Mouse (Mus musculus): ENCODE data around the gene S100a6. TPM values are rescaled to one million over a fixed set of nuclear protein-coding genes. Genes with fewer than 3 reads are reported as not detected.
A peak's percentile ranks its signal among the peaks of the same experiment; 100 is the strongest.

S100a6 gene
- polyA plus RNA-seq, 1 experiment from 2014 or later, result 10,815 TPM

- ChIA-PET POLR2A (interaction anchor here (1.1 to 6.7 kb wide), 2 partner anchors 11 to 14 kb away, joined by 6 to 61 read pairs; partner anchors contain the start of gene S100a6), CTCF (interaction anchor here (24.3 to 34.1 kb wide), 2 partner anchors 8 to 9 kb away, joined by 615 read pairs; partner anchors contain the start of genes Gm42674, S100a2, S100a4 and S100a5)
- in situ Hi-C loops (cut with MboI; ENCODE audit: low pct_unique_long_range_greater_than_20kb), result no loop called here
Measured at GRCm38 (mm10) chr3:90598212-90598611, 14.5 kb upstream of the S100a6 start.

GRCm38 (mm10) chr3:90599401-90599800 is 13.3 kb upstream of the S100a6 start:
- no peak for ATAC-seq
- ChIA-PET CTCF (interaction anchor here (0.7 to 34.1 kb wide), 3 partner anchors 8 to 116 kb away, joined by 3 to 615 read pairs (median 615); partner anchors contain the start of genes Gm42674, S100a2, S100a4 and S100a5), POLR2A (interaction anchor here (0.6 to 6.7 kb wide), 3 partner anchors 8 to 13 kb away, joined by 3 to 75 read pairs (median 61); partner anchors contain the start of gene S100a6)
- DNase-seq (ENCODE audit: low read depth, low spot score), result no peak
- H3K27me3 ChIP-seq, result no peaks in the 10 kb centered on the region
- in situ Hi-C loops (cut with MboI; ENCODE audit: low pct_unique_long_range_greater_than_20kb), result no loop called here
- no peak for TF ChIP-seq CTCF (IDR thresholded peaks at IDR 0.05)

More at GRCm38 (mm10) chr3:90598212-90598611, 14.5 kb upstream of the S100a6 start:
- DNase-seq (ENCODE audit: low read depth, low spot score) (no peak), ATAC-seq (no peak)
- TF ChIP-seq CTCF (IDR thresholded peaks at IDR 0.05), result no peak
- no peaks in the 10 kb centered on the region for H3K27me3 ChIP-seq

- H3K27me3 ChIP-seq, result no peaks in the 10 kb centered on the region
- ChIA-PET POLR2A (interaction anchor here (0.6 to 6.7 kb wide), 3 partner anchors 9 to 13 kb away, joined by 3 to 75 read pairs (median 61); partner anchors contain the start of gene S100a6), CTCF (interaction anchor here (1.1 to 34.1 kb wide), 3 partner anchors 8 to 76 kb away, joined by 3 to 615 read pairs (median 615); partner anchors contain the start of genes Gm42674, S100a2, S100a4 and S100a5)
- ATAC-seq (no peak), DNase-seq (ENCODE audit: low read depth, low spot score) (no peak)
- no peak for TF ChIP-seq CTCF (IDR thresholded peaks at IDR 0.05)
- in situ Hi-C loops (cut with MboI; ENCODE audit: low pct_unique_long_range_greater_than_20kb), result no loop called here
Measured at GRCm38 (mm10) chr3:90600036-90600435, 12.6 kb upstream of the S100a6 start.

GRCm38 (mm10) chr3:90600458-90601195 is 12.1 kb upstream of the S100a6 start:
- ChIA-PET CTCF (interaction anchor here (1.1 to 34.1 kb wide), 4 partner anchors 7 to 76 kb away, joined by 3 to 615 read pairs (median 309); partner anchors contain the start of genes Gm42674, S100a2, S100a4 and S100a5), POLR2A (interaction anchor here (6.3 to 6.7 kb wide), 2 partner anchors 12 to 13 kb away, joined by 61 to 75 read pairs; partner anchors contain the start of gene S100a6)
- H3K27me3 ChIP-seq, result no peaks in the 10 kb centered on the region
- ATAC-seq (peak; percentile 72), DNase-seq (ENCODE audit: low read depth, low spot score) (no peak)
- in situ Hi-C loops (cut with MboI; ENCODE audit: low pct_unique_long_range_greater_than_20kb), result no loop called here
- TF ChIP-seq CTCF (IDR thresholded peaks at IDR 0.05), result no peak

DNA sequence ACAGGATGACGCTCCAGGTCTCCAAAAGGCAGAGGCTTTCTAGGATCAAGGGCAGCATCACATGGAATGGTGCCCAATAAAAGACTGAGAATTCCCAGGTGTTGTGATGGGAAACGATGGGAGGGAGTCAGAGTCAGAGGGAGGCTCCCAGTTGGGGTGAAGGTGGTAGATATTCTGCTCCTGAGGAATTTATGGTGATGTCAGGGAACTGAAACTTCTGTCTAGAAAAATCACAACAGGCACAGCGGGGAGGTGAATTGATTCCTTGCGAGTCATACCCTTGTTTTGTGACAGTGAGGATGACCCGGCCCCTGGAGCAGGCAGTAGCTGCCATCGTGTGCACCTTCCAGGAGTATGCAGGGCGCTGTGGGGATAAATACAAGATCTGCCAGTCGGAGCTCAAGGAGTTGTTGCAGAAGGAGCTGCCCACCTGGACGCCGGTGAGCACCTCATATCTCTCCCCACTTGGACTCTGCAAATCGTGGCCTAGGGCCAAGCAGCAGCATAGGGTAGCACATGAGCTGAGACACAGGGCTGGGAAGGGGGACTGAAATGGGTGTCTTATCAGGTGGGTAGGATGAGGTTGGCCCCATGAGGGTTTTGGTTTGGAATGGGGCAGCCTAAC is 11.1 kb upstream of the S100a6 start, which contains the start of gene Gm42674:
Gene Gm42674 (plus strand): TSS at position 419 of the 625 bp plus-strand sequence.
- in situ Hi-C loops (cut with MboI; ENCODE audit: low pct_unique_long_range_greater_than_20kb), result no loop called here
- H3K27me3 ChIP-seq, result no peaks in the 10 kb centered on the region
- CTCF ChIA-PET, result interaction anchor here (1.3 to 34.1 kb wide), 3 partner anchors 6 to 77 kb away, joined by 3 to 615 read pairs (median 615); partner anchors contain the start of genes Gm42674, S100a2, S100a4 and S100a5
- DNase-seq (ENCODE audit: low read depth, low spot score) (no peak), ATAC-seq (peak; percentile 8)
- POLR2A ChIA-PET, result interaction anchor here (0.6 to 6.7 kb wide), 3 partner anchors 11 to 91 kb away, joined by 3 to 75 read pairs (median 61); partner anchors contain the start of gene S100a6
- TF ChIP-seq CTCF (IDR thresholded peaks at IDR 0.05), result no peak

DNA sequence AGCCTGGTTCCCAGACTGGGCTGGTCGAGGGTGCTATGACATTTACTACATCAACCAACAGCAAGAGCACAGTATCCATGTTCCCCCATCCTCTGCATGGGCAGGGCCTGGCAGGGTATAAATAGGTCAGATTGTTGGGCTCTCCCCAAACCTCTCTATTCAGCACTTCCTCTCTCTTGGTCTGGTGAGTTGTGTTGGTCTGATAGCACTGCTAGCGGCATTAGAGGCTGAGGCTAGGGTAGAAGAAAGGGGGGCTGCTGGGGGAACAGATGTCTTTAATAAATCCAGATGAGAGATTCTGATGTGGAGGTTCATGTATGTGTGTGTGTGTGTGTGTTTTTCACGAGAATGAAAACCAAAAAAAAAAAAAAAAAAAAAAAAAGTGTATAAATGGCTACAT is 9.1 kb upstream of the S100a6 start, which contains the start of gene S100a4:
Gene S100a4 (plus strand): TSS at position 149 of the 400 bp plus-strand sequence.
- ChIA-PET POLR2A (interaction anchor here (1.1 to 6.3 kb wide), 4 partner anchors 9 to 94 kb away, joined by 3 to 75 read pairs (median 18); partner anchors contain the start of genes Chtop and S100a6), CTCF (interaction anchor here (1.1 to 34.1 kb wide), 3 partner anchors 4 to 50 kb away, joined by 3 to 615 read pairs (median 615); partner anchors contain the start of genes Gm42674, S100a2, S100a4 and S100a5)
- DNase-seq (ENCODE audit: low read depth, low spot score) (no peak), ATAC-seq (no peak)
- TF ChIP-seq CTCF (IDR thresholded peaks at IDR 0.05), result no peak
- in situ Hi-C loops (cut with MboI; ENCODE audit: low pct_unique_long_range_greater_than_20kb), result no loop called here
- no peaks in the 10 kb centered on the region for H3K27me3 ChIP-seq

DNA sequence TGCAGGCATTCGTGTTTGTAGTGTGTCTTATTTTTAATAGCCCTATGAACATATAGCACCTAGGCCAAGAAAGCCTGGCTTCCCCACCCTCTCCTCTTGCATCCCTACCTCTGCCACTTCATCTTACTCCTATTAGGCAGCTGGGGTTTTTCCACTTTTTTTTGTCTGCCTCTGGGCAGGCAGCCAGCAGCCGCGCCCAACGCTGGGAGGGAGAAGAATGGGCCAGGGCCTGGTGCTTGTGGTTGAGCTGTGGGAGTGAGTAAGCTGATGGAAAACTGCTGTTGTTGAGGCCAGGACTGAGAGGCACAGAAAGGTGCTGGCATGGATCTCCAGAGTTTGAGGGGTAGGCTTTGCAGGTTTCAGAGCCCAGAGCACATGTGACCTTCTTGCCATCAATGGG is 8.3 kb upstream of the S100a6 start:
- POLR2A ChIA-PET, result interaction anchor here (1.8 to 6.3 kb wide), 3 partner anchors 8 to 95 kb away, joined by 4 to 75 read pairs (median 32); partner anchors contain the start of genes Chtop and S100a6
- DNase-seq (ENCODE audit: low read depth, low spot score) (peak; percentile 96), ATAC-seq (peak; percentile 76)
- H3K27me3 ChIP-seq, result no peaks in the 10 kb centered on the region
- CTCF ChIA-PET, result interaction anchor here (1.7 to 34.1 kb wide), 4 partner anchors 3 to 48 kb away, joined by 5 to 615 read pairs (median 312); partner anchors contain the start of genes Gm42674, S100a2, S100a4 and S100a5
- in situ Hi-C loops (cut with MboI; ENCODE audit: low pct_unique_long_range_greater_than_20kb), result no loop called here
- TF ChIP-seq CTCF (IDR thresholded peaks at IDR 0.05), result no peak

GRCm38 (mm10) chr3:90605049-90605448 is 7.6 kb upstream of the S100a6 start:
- CTCF ChIA-PET, result interaction anchor here (1.7 to 34.1 kb wide), 4 partner anchors 2 to 48 kb away, joined by 5 to 615 read pairs (median 312); partner anchors contain the start of genes Gm42674, S100a2, S100a4 and S100a5
- TF ChIP-seq CTCF (IDR thresholded peaks at IDR 0.05), result no peak
- ATAC-seq, result no peak

GRCm38 (mm10) chr3:90605736-90606135 is 6.9 kb upstream of the S100a6 start:
- no peaks in the 10 kb centered on the region for H3K27me3 ChIP-seq
- ChIA-PET CTCF (interaction anchor here (1.7 to 34.1 kb wide), 4 partner anchors 2 to 47 kb away, joined by 5 to 615 read pairs (median 312); partner anchors contain the start of genes Gm42674, S100a2, S100a4 and S100a5), POLR2A (interaction anchor here (1.0 to 6.3 kb wide), 3 partner anchors 7 to 79 kb away, joined by 4 to 75 read pairs (median 32); partner anchors contain the start of genes S100a14 and S100a6)
- ATAC-seq, result no peak
- in situ Hi-C loops (cut with MboI; ENCODE audit: low pct_unique_long_range_greater_than_20kb), result no loop called here
- DNase-seq (ENCODE audit: low read depth, low spot score), result no peak
- TF ChIP-seq CTCF (IDR thresholded peaks at IDR 0.05), result no peak

More at GRCm38 (mm10) chr3:90605049-90605448, 7.6 kb upstream of the S100a6 start:
- in situ Hi-C loops (cut with MboI; ENCODE audit: low pct_unique_long_range_greater_than_20kb), result no loop called here
- POLR2A ChIA-PET, result interaction anchor here (5.2 to 6.3 kb wide), 2 partner anchors 7 to 18 kb away, joined by 32 to 75 read pairs; partner anchors contain the start of gene S100a6
- no peaks in the 10 kb centered on the region for H3K27me3 ChIP-seq
- DNase-seq (ENCODE audit: low read depth, low spot score), result no peak

All from Patski (cell line).